Mouse (Mus musculus): ENCODE results near the gene Gm11563. TPM values are rescaled to one million over a fixed set of nuclear protein-coding genes. Genes with fewer than 3 reads are reported as not detected.

Gm11563 gene
- polyA plus RNA-seq (2015; fragmentation: Illumina TruSeq; extraction: RNeasy Lipid Tissue Mini Kit (QIAGEN cat#74804); ENCODE audit: insufficient read depth, low replicate concordance): not detected

DNA sequence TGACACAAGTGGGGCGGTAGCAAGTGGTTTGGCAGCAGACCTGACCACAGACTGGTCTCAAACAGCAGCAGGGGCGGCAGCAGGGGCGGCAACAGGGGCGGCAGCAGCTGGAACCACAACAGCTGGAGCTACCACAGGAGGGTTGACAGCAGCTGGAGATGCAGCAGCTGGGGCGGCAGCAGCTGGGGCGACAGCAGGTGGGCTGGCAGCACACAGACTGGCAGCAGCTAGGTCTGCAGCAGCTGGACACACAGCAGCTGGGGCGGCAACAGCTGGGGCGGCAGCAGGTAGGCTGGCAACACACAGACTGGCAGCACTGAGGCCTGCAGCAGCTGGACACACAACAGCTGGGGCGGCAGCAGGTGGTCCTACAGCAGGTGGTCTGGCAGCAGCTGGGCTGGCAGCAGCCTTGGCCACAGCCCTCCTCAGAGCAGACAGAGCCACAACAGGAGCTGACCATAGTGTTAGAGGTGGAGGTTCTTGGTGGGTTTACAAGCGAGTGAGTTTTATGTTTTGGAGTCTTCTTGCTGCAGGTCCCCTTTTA, at the start of gene Gm11563:
TSS of gene Gm11563 (minus strand) at position 494 of the 544 bp plus-strand sequence.

DNA sequence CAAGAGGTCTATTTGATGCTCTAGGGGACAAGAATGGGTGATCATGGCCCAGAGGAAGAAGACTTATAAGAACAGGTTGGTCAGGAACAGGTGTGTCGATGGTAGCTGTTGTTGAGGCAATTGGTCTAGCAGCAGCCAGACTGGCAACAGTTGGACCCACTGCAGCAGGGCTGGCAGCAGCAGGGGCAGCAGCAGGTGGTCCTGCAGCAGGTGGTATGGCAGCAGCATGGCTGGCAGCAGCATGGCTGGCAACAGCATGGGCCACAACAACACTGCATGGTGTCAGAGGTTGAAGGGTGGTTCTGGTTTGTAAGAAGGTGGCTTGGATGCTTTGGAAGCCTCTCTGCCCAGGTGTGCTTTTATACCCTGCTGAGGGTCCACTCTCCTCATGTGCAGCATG, 31.7 kb upstream of the Gm11563 start, which contains the start of gene Gm14190:
TSS of gene Gm14190 (minus strand) at position 278 of the 400 bp plus-strand sequence.

DNA sequence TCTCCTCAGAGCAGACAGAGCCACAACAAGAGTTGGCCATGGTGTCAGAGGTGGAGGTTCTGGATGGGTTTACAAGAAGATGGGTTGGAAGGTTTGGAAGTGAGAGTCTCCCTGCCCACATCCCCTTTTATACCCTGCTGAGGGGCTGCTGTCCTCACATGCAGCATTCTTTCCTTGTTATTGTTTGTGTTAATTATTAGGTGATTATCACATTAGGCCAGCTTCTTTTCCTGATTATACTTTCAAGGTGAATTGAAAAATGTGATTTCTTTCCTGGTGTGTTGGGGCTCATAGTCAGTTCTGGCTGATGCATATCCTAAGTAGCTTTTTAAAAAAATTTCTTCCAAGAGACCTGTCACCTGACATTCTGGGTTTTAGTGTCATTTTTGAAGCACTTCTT, 7.1 kb upstream of the Gm11563 start, which contains the start of gene Krtap4-6:
TSS of gene Krtap4-6 (minus strand) at position 101 of the 400 bp plus-strand sequence.

DNA sequence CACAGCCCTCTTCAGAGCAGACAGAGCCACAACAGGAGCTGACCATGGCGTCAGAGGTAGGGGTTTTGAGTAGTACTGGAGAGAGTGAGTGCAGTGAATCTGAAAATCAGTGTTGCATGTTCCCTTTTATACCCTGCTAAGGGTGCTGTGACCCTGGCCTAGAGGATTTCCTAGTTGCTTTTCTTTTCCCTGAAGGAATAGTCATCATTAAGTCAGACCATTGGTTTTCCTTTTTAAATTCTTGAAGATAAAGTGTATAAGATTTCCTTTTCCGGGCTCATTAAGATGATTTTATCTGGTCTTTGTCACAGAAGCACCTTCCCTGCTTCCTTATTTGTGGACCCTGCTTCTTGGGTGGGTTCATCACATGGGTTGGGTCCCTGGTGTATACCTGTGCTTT, 8.6 kb downstream of the Gm11563 start, which contains the start of gene Gm11555:
TSS of gene Gm11555 (minus strand) at position 101 of the 400 bp plus-strand sequence.

DNA sequence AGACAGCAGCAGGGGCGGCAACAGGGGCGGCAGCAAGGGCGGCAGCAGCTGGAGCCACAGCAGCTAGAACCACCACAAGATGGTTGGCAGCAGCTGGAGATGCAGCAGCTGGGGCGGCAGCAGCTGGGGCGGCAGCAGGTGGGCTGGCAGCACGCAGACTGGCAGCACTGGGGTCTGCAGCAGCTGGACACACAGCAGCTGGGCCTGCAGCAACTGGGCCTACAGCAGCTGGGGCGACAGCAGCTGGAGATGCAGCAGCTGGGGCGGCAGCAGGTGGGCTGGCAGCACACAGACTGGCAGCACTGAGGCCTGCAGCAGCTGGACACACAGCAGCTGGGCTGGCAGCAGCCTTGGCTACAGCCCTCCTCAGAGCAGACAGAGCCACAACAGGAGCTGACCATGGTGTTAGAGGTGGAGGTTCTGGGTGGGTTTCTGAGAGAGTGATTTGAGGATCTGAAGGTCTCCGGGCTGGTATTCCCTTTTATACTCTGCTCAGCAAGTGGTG, 15.1 kb downstream of the Gm11563 start, which contains the start of gene Krtap4-7:
TSS of gene Krtap4-7 (minus strand) at position 455 of the 505 bp plus-strand sequence.

DNA sequence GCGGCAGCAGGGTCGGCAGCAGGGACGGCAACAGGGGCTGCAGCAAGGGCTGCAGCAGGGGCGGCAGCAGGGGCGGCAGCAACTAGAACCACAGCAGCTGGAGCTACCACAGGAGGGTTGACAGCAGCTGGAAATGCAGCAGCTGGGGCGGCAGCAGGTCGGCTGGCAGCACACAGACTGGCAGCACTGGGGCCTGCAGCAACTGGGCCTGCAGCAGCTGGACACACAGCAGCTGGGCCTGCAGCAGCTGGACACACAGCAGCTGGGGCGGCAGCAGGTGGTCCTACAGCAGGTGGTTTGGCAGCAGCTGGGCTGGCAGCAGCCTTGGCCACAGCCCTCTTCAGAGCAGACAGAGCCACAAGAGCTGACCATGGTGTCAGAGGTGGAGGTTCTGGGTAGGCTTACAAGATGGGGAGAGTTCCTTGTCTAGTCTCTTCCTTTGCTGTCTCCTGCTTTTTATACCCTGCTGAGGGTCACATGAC, 24.1 kb downstream of the Gm11563 start, which contains the start of gene Krtap4-2:
TSS of gene Krtap4-2 (minus strand) at position 432 of the 482 bp plus-strand sequence.

DNA sequence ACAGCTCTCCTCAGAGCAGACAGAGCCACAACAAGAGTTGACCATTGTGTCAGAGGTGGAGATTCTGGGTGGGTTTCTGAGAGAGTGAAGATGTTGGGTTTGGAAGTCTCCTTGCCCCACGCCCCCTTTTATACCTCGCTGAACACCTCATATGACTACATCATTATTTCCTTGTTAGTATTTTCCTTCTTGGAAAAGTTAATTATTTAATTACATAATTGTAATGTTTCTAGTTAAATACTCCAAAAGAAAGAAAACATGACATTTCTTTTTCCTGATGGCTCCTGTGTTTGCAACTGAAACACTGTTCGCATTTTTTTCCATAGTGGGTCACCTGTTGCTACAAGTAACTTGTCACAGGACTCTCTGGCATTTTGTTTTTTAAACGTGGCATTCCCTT, 30.6 kb downstream of the Gm11563 start, which contains the start of gene Krtap4-1:
TSS of gene Krtap4-1 (minus strand) at position 101 of the 400 bp plus-strand sequence.

DNA sequence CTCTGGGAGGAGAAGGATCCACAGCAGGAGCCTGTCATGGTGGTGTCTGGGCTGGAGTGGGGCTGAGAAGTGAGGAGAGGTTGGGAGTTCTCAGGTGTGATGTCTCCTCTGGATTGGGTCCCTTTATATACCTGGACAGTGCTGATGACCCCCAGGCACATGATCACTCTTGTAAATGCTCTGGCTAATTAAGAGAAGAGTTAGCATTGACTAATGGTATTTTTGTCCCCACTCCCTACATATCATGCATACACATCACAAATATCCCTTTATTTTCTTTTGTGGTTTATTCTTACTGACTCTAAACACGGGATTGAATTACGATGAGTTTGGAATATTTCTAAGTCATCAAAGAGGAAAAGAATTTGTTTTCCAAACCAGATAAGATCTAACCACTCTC, 38.4 kb downstream of the Gm11563 start, which contains the start of gene Gm11562:
TSS of gene Gm11562 (minus strand) at position 101 of the 400 bp plus-strand sequence.

DNA sequence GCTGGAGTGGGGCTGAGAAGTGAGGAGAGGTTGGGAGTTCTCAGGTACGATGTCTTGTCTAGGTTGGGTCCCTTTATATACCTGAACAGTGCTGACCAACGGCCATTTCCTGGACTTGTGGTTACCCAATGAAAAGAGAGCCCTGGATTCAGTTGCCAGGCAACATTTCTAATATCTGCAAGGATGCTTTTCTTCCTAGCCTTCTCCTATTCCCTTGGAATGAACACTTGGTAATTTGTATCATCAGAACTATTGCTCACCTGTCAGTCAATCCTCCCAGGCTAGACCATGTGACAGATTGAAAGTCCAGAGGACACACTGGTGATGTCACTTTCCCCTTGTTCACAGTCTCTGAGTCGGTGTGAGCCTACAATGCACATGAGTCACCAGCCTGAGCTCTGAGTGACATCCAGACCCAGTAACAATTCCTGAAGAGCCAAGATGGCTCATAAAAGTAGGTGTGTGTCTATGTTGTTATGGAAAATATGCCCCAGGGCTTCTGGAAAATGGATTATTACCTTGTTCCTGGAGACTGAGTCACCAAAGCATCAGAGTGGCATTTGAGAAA, 43.9 kb downstream of the Gm11563 start, which contains the start of gene Krtap2-4:
TSS of gene Krtap2-4 (minus strand) at position 51 of the 568 bp plus-strand sequence.

DNA sequence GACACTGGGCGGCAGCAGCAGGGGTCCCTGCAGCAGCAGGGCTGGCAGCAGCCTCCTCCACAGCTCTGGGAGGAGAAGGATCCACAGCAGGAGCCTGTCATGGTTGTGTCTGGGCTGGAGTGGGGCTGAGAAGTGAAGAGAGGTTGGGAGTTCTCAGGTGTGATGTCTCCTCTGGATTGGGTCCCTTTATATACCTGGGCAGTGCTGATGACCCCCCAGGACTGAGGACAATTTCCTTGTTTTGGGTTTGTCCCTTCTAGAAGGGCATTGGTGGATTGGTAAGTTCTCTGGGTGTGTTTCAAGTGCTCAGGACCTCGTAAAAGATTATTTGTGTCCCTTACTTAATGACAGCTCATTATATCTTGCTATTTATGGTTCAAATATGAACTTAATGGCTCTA, 48.7 kb downstream of the Gm11563 start, which contains the start of gene Gm11937:
TSS of gene Gm11937 (minus strand) at position 101 of the 400 bp plus-strand sequence.

Other genes with a start within 250 kb of the Gm11563 start
- gene Krt12, start 236.7 kb downstream of the Gm11563 start, polyA plus RNA-seq (2015; fragmentation: Illumina TruSeq; extraction: RNeasy Lipid Tissue Mini Kit (QIAGEN cat#74804); ENCODE audit: insufficient read depth, low replicate concordance): not detected
- 1.9 TPM for gene Krt20, start 220.8 kb downstream of the Gm11563 start, polyA plus RNA-seq (2015; fragmentation: Illumina TruSeq; extraction: RNeasy Lipid Tissue Mini Kit (QIAGEN cat#74804); ENCODE audit: insufficient read depth, low replicate concordance)
- not detected for gene Krt23, start 165.8 kb downstream of the Gm11563 start, polyA plus RNA-seq (2015; fragmentation: Illumina TruSeq; extraction: RNeasy Lipid Tissue Mini Kit (QIAGEN cat#74804); ENCODE audit: insufficient read depth, low replicate concordance)
- gene Krt39, start 137.6 kb downstream of the Gm11563 start, polyA plus RNA-seq (2015; fragmentation: Illumina TruSeq; extraction: RNeasy Lipid Tissue Mini Kit (QIAGEN cat#74804); ENCODE audit: insufficient read depth, low replicate concordance): not detected
- not detected for gene Krt40, start 115.8 kb downstream of the Gm11563 start, polyA plus RNA-seq (2015; fragmentation: Illumina TruSeq; extraction: RNeasy Lipid Tissue Mini Kit (QIAGEN cat#74804); ENCODE audit: insufficient read depth, low replicate concordance)
- gene Krtap3-3, start 108.1 kb downstream of the Gm11563 start, polyA plus RNA-seq (2015; fragmentation: Illumina TruSeq; extraction: RNeasy Lipid Tissue Mini Kit (QIAGEN cat#74804); ENCODE audit: insufficient read depth, low replicate concordance): not detected
- gene Krtap3-2, start 102.1 kb downstream of the Gm11563 start, polyA plus RNA-seq (2015; fragmentation: Illumina TruSeq; extraction: RNeasy Lipid Tissue Mini Kit (QIAGEN cat#74804); ENCODE audit: insufficient read depth, low replicate concordance): not detected
- gene Gm11939, start 99.5 kb downstream of the Gm11563 start, polyA plus RNA-seq (2015; fragmentation: Illumina TruSeq; extraction: RNeasy Lipid Tissue Mini Kit (QIAGEN cat#74804); ENCODE audit: insufficient read depth, low replicate concordance): not detected
- not detected for gene Krtap3-1, start 92.3 kb downstream of the Gm11563 start, polyA plus RNA-seq (2015; fragmentation: Illumina TruSeq; extraction: RNeasy Lipid Tissue Mini Kit (QIAGEN cat#74804); ENCODE audit: insufficient read depth, low replicate concordance)
- not detected for gene Krtap1-5, start 77.9 kb downstream of the Gm11563 start, polyA plus RNA-seq (2015; fragmentation: Illumina TruSeq; extraction: RNeasy Lipid Tissue Mini Kit (QIAGEN cat#74804); ENCODE audit: insufficient read depth, low replicate concordance)
- not detected for gene Krtap1-4, start 75.3 kb downstream of the Gm11563 start, polyA plus RNA-seq (2015; fragmentation: Illumina TruSeq; extraction: RNeasy Lipid Tissue Mini Kit (QIAGEN cat#74804); ENCODE audit: insufficient read depth, low replicate concordance)
- not detected for gene Krtap1-3, start 67.6 kb downstream of the Gm11563 start, polyA plus RNA-seq (2015; fragmentation: Illumina TruSeq; extraction: RNeasy Lipid Tissue Mini Kit (QIAGEN cat#74804); ENCODE audit: insufficient read depth, low replicate concordance)
- not detected for gene Krtap9-3, start 60.9 kb downstream of the Gm11563 start, polyA plus RNA-seq (2015; fragmentation: Illumina TruSeq; extraction: RNeasy Lipid Tissue Mini Kit (QIAGEN cat#74804); ENCODE audit: insufficient read depth, low replicate concordance)
- not detected for gene Gm11938, start 55.7 kb downstream of the Gm11563 start, polyA plus RNA-seq (2015; fragmentation: Illumina TruSeq; extraction: RNeasy Lipid Tissue Mini Kit (QIAGEN cat#74804); ENCODE audit: insufficient read depth, low replicate concordance)
- not detected for gene Gm11937, start 48.8 kb downstream of the Gm11563 start, polyA plus RNA-seq (2015; fragmentation: Illumina TruSeq; extraction: RNeasy Lipid Tissue Mini Kit (QIAGEN cat#74804); ENCODE audit: insufficient read depth, low replicate concordance)
- not detected for gene Krtap2-4, start 44.1 kb downstream of the Gm11563 start, polyA plus RNA-seq (2015; fragmentation: Illumina TruSeq; extraction: RNeasy Lipid Tissue Mini Kit (QIAGEN cat#74804); ENCODE audit: insufficient read depth, low replicate concordance)
- gene Gm11562, start 38.5 kb downstream of the Gm11563 start, polyA plus RNA-seq (2015; fragmentation: Illumina TruSeq; extraction: RNeasy Lipid Tissue Mini Kit (QIAGEN cat#74804); ENCODE audit: insufficient read depth, low replicate concordance): not detected
- gene Krtap4-1, start 30.7 kb downstream of the Gm11563 start, polyA plus RNA-seq (2015; fragmentation: Illumina TruSeq; extraction: RNeasy Lipid Tissue Mini Kit (QIAGEN cat#74804); ENCODE audit: insufficient read depth, low replicate concordance): not detected
- not detected for gene Krtap4-2, start 23.9 kb downstream of the Gm11563 start, polyA plus RNA-seq (2015; fragmentation: Illumina TruSeq; extraction: RNeasy Lipid Tissue Mini Kit (QIAGEN cat#74804); ENCODE audit: insufficient read depth, low replicate concordance)
- not detected for gene Krtap4-7, start 14.9 kb downstream of the Gm11563 start, polyA plus RNA-seq (2015; fragmentation: Illumina TruSeq; extraction: RNeasy Lipid Tissue Mini Kit (QIAGEN cat#74804); ENCODE audit: insufficient read depth, low replicate concordance)
- gene Gm11555, start 8.7 kb downstream of the Gm11563 start, polyA plus RNA-seq (2015; fragmentation: Illumina TruSeq; extraction: RNeasy Lipid Tissue Mini Kit (QIAGEN cat#74804); ENCODE audit: insufficient read depth, low replicate concordance): not detected
- not detected for gene Krtap4-6, start 7.0 kb upstream of the Gm11563 start, polyA plus RNA-seq (2015; fragmentation: Illumina TruSeq; extraction: RNeasy Lipid Tissue Mini Kit (QIAGEN cat#74804); ENCODE audit: insufficient read depth, low replicate concordance)
- gene Gm14190, start 31.8 kb upstream of the Gm11563 start, polyA plus RNA-seq (2015; fragmentation: Illumina TruSeq; extraction: RNeasy Lipid Tissue Mini Kit (QIAGEN cat#74804); ENCODE audit: insufficient read depth, low replicate concordance): not detected
- gene Gm14180, start 75.3 kb upstream of the Gm11563 start, polyA plus RNA-seq (2015; fragmentation: Illumina TruSeq; extraction: RNeasy Lipid Tissue Mini Kit (QIAGEN cat#74804); ENCODE audit: insufficient read depth, low replicate concordance): not detected
- not detected for gene Gm11595, start 114.0 kb upstream of the Gm11563 start, polyA plus RNA-seq (2015; fragmentation: Illumina TruSeq; extraction: RNeasy Lipid Tissue Mini Kit (QIAGEN cat#74804); ENCODE audit: insufficient read depth, low replicate concordance)
- not detected for gene Krtap4-8, start 121.7 kb upstream of the Gm11563 start, polyA plus RNA-seq (2015; fragmentation: Illumina TruSeq; extraction: RNeasy Lipid Tissue Mini Kit (QIAGEN cat#74804); ENCODE audit: insufficient read depth, low replicate concordance)
- gene Krtap4-9, start 126.2 kb upstream of the Gm11563 start, polyA plus RNA-seq (2015; fragmentation: Illumina TruSeq; extraction: RNeasy Lipid Tissue Mini Kit (QIAGEN cat#74804); ENCODE audit: insufficient read depth, low replicate concordance): not detected
- gene Gm11596, start 134.5 kb upstream of the Gm11563 start, polyA plus RNA-seq (2015; fragmentation: Illumina TruSeq; extraction: RNeasy Lipid Tissue Mini Kit (QIAGEN cat#74804); ENCODE audit: insufficient read depth, low replicate concordance): not detected
- not detected for gene Gm11569, start 140.0 kb upstream of the Gm11563 start, polyA plus RNA-seq (2015; fragmentation: Illumina TruSeq; extraction: RNeasy Lipid Tissue Mini Kit (QIAGEN cat#74804); ENCODE audit: insufficient read depth, low replicate concordance)
- gene Gm11554, start 145.5 kb upstream of the Gm11563 start, polyA plus RNA-seq (2015; fragmentation: Illumina TruSeq; extraction: RNeasy Lipid Tissue Mini Kit (QIAGEN cat#74804); ENCODE audit: insufficient read depth, low replicate concordance): not detected
- gene Krtap4-13, start 150.9 kb upstream of the Gm11563 start, polyA plus RNA-seq (2015; fragmentation: Illumina TruSeq; extraction: RNeasy Lipid Tissue Mini Kit (QIAGEN cat#74804); ENCODE audit: insufficient read depth, low replicate concordance): not detected
- not detected for gene Gm11564, start 156.7 kb upstream of the Gm11563 start, polyA plus RNA-seq (2015; fragmentation: Illumina TruSeq; extraction: RNeasy Lipid Tissue Mini Kit (QIAGEN cat#74804); ENCODE audit: insufficient read depth, low replicate concordance)
- gene 2300003K06Rik, start 179.1 kb upstream of the Gm11563 start, polyA plus RNA-seq (2015; fragmentation: Illumina TruSeq; extraction: RNeasy Lipid Tissue Mini Kit (QIAGEN cat#74804); ENCODE audit: insufficient read depth, low replicate concordance): not detected
- gene Krtap4-16, start 192.6 kb upstream of the Gm11563 start, polyA plus RNA-seq (2015; fragmentation: Illumina TruSeq; extraction: RNeasy Lipid Tissue Mini Kit (QIAGEN cat#74804); ENCODE audit: insufficient read depth, low replicate concordance): not detected
- gene Gm11568, start 199.0 kb upstream of the Gm11563 start, polyA plus RNA-seq (2015; fragmentation: Illumina TruSeq; extraction: RNeasy Lipid Tissue Mini Kit (QIAGEN cat#74804); ENCODE audit: insufficient read depth, low replicate concordance): not detected
- gene Gm11559, start 205.5 kb upstream of the Gm11563 start, polyA plus RNA-seq (2015; fragmentation: Illumina TruSeq; extraction: RNeasy Lipid Tissue Mini Kit (QIAGEN cat#74804); ENCODE audit: insufficient read depth, low replicate concordance): not detected
- gene Krtap9-1, start 214.4 kb upstream of the Gm11563 start, polyA plus RNA-seq (2015; fragmentation: Illumina TruSeq; extraction: RNeasy Lipid Tissue Mini Kit (QIAGEN cat#74804); ENCODE audit: insufficient read depth, low replicate concordance): not detected
- not detected for gene Gm11567, start 220.2 kb upstream of the Gm11563 start, polyA plus RNA-seq (2015; fragmentation: Illumina TruSeq; extraction: RNeasy Lipid Tissue Mini Kit (QIAGEN cat#74804); ENCODE audit: insufficient read depth, low replicate concordance)
- not detected for gene Krtap31-1, start 249.0 kb upstream of the Gm11563 start, polyA plus RNA-seq (2015; fragmentation: Illumina TruSeq; extraction: RNeasy Lipid Tissue Mini Kit (QIAGEN cat#74804); ENCODE audit: insufficient read depth, low replicate concordance)